Mouse (Mus musculus) hindbrain, embryonic 10.5 days (tissue): ENCODE results near the gene Plek2. TPM values are rescaled to one million over a fixed set of nuclear protein-coding genes. Genes with fewer than 3 reads are reported as not detected.

Source experiments
- DNase-seq: peaks from one replicate; pipeline ENCODE4 v3.0.0-alpha.2; 2017; ENCODE audit warnings: low spot score
- H3K27ac ChIP-seq: fragments of 300-500 bp; sonication (generic); 2 replicates; pipeline ENCODE4 v1.5.1; 2016; ENCODE audit warnings: mild to moderate bottlenecking, moderate library complexity
- H3K27me3 ChIP-seq: fragments of 300-500 bp; sonication (generic); 2 replicates; pipeline ENCODE4 v1.6.1; 2016; ENCODE audit warnings: mild to moderate bottlenecking; ENCODE audit not compliant: poor library complexity, insufficient read depth, severe bottlenecking
- H3K36me3 ChIP-seq: fragments of 300-500 bp; sonication (generic); 2 replicates; pipeline ENCODE4 v1.6.1; 2016; ENCODE audit warnings: mild to moderate bottlenecking, moderate library complexity
- H3K4me1 ChIP-seq: fragments of 300-500 bp; sonication (generic); replicated peaks from 2 replicates; pipeline ENCODE4 v1.6.1; 2016; ENCODE audit warnings: mild to moderate bottlenecking
- H3K4me3 ChIP-seq: fragments of 300-500 bp; sonication (generic); 2 replicates; pipeline ENCODE4 v1.5.1; 2016; ENCODE audit warnings: mild to moderate bottlenecking, moderate library complexity
- H3K9me3 ChIP-seq: fragments of 300-500 bp; sonication (generic); 2 replicates; pipeline ENCODE4 v1.6.1; 2016; ENCODE audit warnings: mild to moderate bottlenecking, moderate library complexity
- WGBS: fragments of 180-500 bp; shearing (Covaris S2); methylation state at CpG from one replicate; pipeline ENCODE4 v1.1.7; 2016; 5-methylcytosine and 5-hydroxymethylcytosine counted together
- polyA plus RNA-seq: library from polyadenylated mRNA; unstranded; fragments of >200 nt; fragmentation: Nextera tagmentation; extraction: Ambion mirVana; gene quantifications from 2 replicates; pipeline ENCODE4 v1.2.1, GENCODE M21; 2016

Gene Plek2
- polyA plus RNA-seq = 1.9 and 2.6 TPM in 2 replicates

GRCm38 (mm10) chr12:78906707-78907162, at the start of gene Plek2:
TSS of gene Plek2 (minus strand) at chr12:78906964.
- H3K27ac ChIP-seq = peak within 1 kb of the TSS; percentile 66
- WGBS = 2% methylated on average over 38 of the region's 38 CpGs
- peak within 1 kb of the TSS; percentile 54 for H3K4me3 ChIP-seq
- DNase-seq = peak; percentile 57
- no peaks in the 10 kb centered on the region for H3K9me3 ChIP-seq
- H3K36me3 ChIP-seq = no peaks in the 10 kb centered on the region
- peaks cover 15% of the 10 kb centered on the region for H3K4me1 ChIP-seq
- peaks cover 66% of the 10 kb centered on the region for H3K27me3 ChIP-seq

GRCm38 (mm10) chr12:78956405-78956804, 49.6 kb upstream of the Plek2 start:
- H3K9me3 ChIP-seq = peaks cover 29% of the 10 kb centered on the region
- H3K4me3 ChIP-seq = no peak overlapping the region
- no peaks in the 10 kb centered on the region for H3K27me3 ChIP-seq
- no peaks in the 10 kb centered on the region for H3K36me3 ChIP-seq
- no peak overlapping the region for H3K27ac ChIP-seq
- WGBS = 84% methylated on average over 4 of the region's 4 CpGs
- no peak for DNase-seq
- no peaks in the 10 kb centered on the region for H3K4me1 ChIP-seq

GRCm38 (mm10) chr12:78952484-78952883, 45.7 kb upstream of the Plek2 start:
- no peaks in the 10 kb centered on the region for H3K4me1 ChIP-seq
- H3K36me3 ChIP-seq = no peaks in the 10 kb centered on the region
- WGBS = 73% methylated on average over 3 of the region's 3 CpGs
- no peaks in the 10 kb centered on the region for H3K27me3 ChIP-seq
- no peak for DNase-seq
- peaks cover 24% of the 10 kb centered on the region for H3K9me3 ChIP-seq
- no peak overlapping the region for H3K27ac ChIP-seq
- no peak overlapping the region for H3K4me3 ChIP-seq

- Histone ChIP-seq H3K4me3 (no peak overlapping the region), H3K36me3 (no peaks in the 10 kb centered on the region), H3K4me1 (no peaks in the 10 kb centered on the region), H3K9me3 (peaks cover 19% of the 10 kb centered on the region), H3K27ac (no peak overlapping the region), H3K27me3 (no peaks in the 10 kb centered on the region)
- no peak for DNase-seq
- WGBS = 75% methylated on average over 11 of the region's 11 CpGs
Measured at GRCm38 (mm10) chr12:78952053-78952452, 45.3 kb upstream of the Plek2 start.

- H3K27ac ChIP-seq = no peak overlapping the region
- no peaks in the 10 kb centered on the region for H3K27me3 ChIP-seq
- H3K36me3 ChIP-seq = no peaks in the 10 kb centered on the region
- no peak for DNase-seq
- no peak overlapping the region for H3K4me3 ChIP-seq
- H3K9me3 ChIP-seq = no peaks in the 10 kb centered on the region
- H3K4me1 ChIP-seq = no peaks in the 10 kb centered on the region
- 73% methylated on average over 5 of the region's 5 CpGs for WGBS
Measured at GRCm38 (mm10) chr12:78947661-78948060, 40.9 kb upstream of the Plek2 start.

GRCm38 (mm10) chr12:78947161-78947560, 40.4 kb upstream of the Plek2 start:
- no peak overlapping the region for H3K27ac ChIP-seq
- H3K27me3 ChIP-seq = no peaks in the 10 kb centered on the region
- no peaks in the 10 kb centered on the region for H3K36me3 ChIP-seq
- no peaks in the 10 kb centered on the region for H3K9me3 ChIP-seq
- H3K4me3 ChIP-seq = no peak overlapping the region
- DNase-seq = no peak
- 89% methylated on average over 6 of the region's 6 CpGs for WGBS
- H3K4me1 ChIP-seq = no peaks in the 10 kb centered on the region

- no peak overlapping the region for H3K27ac ChIP-seq
- no peaks in the 10 kb centered on the region for H3K36me3 ChIP-seq
- no peaks in the 10 kb centered on the region for H3K9me3 ChIP-seq
- WGBS = 83% methylated on average over 6 of the region's 6 CpGs
- no peak overlapping the region for H3K4me3 ChIP-seq
- no peaks in the 10 kb centered on the region for H3K4me1 ChIP-seq
- H3K27me3 ChIP-seq = no peaks in the 10 kb centered on the region
- DNase-seq = no peak
Measured at GRCm38 (mm10) chr12:78942931-78943330, 36.2 kb upstream of the Plek2 start.

GRCm38 (mm10) chr12:78940081-78940480, 33.3 kb upstream of the Plek2 start:
- 89% methylated on average over 5 of the region's 5 CpGs for WGBS
- DNase-seq = no peak
- Histone ChIP-seq H3K27me3 (no peaks in the 10 kb centered on the region), H3K36me3 (no peaks in the 10 kb centered on the region), H3K4me1 (0 out of 2 replicates have a peak, but pooled peaks cover 4% of the 10 kb centered on the region), H3K9me3 (no peaks in the 10 kb centered on the region), H3K27ac (no peak overlapping the region), H3K4me3 (no peak overlapping the region)

GRCm38 (mm10) chr12:78939393-78940037, 32.8 kb upstream of the Plek2 start:
- Histone ChIP-seq H3K4me3 (no peak overlapping the region), H3K9me3 (no peaks in the 10 kb centered on the region), H3K36me3 (no peaks in the 10 kb centered on the region), H3K27ac (no peak overlapping the region), H3K4me1 (0 out of 2 replicates have a peak, but pooled peaks cover 4% of the 10 kb centered on the region), H3K27me3 (no peaks in the 10 kb centered on the region)
- no peak for DNase-seq
- WGBS = 77% methylated on average over 7 of the region's 7 CpGs

GRCm38 (mm10) chr12:78936494-78936893, 29.7 kb upstream of the Plek2 start:
- Histone ChIP-seq H3K27ac (no peak overlapping the region), H3K36me3 (no peaks in the 10 kb centered on the region), H3K27me3 (no peaks in the 10 kb centered on the region), H3K9me3 (no peaks in the 10 kb centered on the region), H3K4me3 (no peak overlapping the region), H3K4me1 (0 out of 2 replicates have a peak, but pooled peaks cover 4% of the 10 kb centered on the region)
- no peak for DNase-seq
- WGBS = 59% methylated on average over 4 of the region's 4 CpGs

GRCm38 (mm10) chr12:78929900-78930299, 23.1 kb upstream of the Plek2 start:
- no peaks in the 10 kb centered on the region for H3K9me3 ChIP-seq
- 79% methylated on average over 1 of the region's 1 CpGs for WGBS
- no peak overlapping the region for H3K27ac ChIP-seq
- no peak for DNase-seq
- H3K4me1 ChIP-seq = no peaks in the 10 kb centered on the region
- no peaks in the 10 kb centered on the region for H3K27me3 ChIP-seq
- H3K4me3 ChIP-seq = no peak overlapping the region
- no peaks in the 10 kb centered on the region for H3K36me3 ChIP-seq

GRCm38 (mm10) chr12:78927287-78927686, 20.5 kb upstream of the Plek2 start:
- WGBS = 80% methylated on average over 5 of the region's 5 CpGs
- no peak for DNase-seq
- Histone ChIP-seq H3K4me3 (no peak overlapping the region), H3K4me1 (no peaks in the 10 kb centered on the region), H3K27me3 (no peaks in the 10 kb centered on the region), H3K36me3 (no peaks in the 10 kb centered on the region), H3K27ac (no peak overlapping the region), H3K9me3 (no peaks in the 10 kb centered on the region)

- Histone ChIP-seq H3K4me1 (peaks cover 6% of the 10 kb centered on the region; the same call in 1 of the 2 replicates), H3K27me3 (no peaks in the 10 kb centered on the region), H3K36me3 (no peaks in the 10 kb centered on the region), H3K4me3 (no peak overlapping the region), H3K27ac (no peak overlapping the region), H3K9me3 (no peaks in the 10 kb centered on the region)
- 92% methylated on average over 7 of the region's 7 CpGs for WGBS
- DNase-seq = no peak
Measured at GRCm38 (mm10) chr12:78923539-78924189, 16.9 kb upstream of the Plek2 start.
